Mouse (Mus musculus) C2C12 (cell line): ENCODE results near the gene Cenpu.

Source experiments
- CTCF ChIP-seq: IDR thresholded peaks from one replicate; pipeline ENCODE4 v1.5.1; 2011; ENCODE audit not compliant: control insufficient read depth, insufficient read depth, insufficient read length
- MYOD1 ChIP-seq: IDR thresholded peaks from one replicate; pipeline ENCODE4 v1.6.1; 2011; ENCODE audit warnings: low read depth; ENCODE audit not compliant: control insufficient read depth, insufficient read length
- MYOG ChIP-seq: IDR thresholded peaks from one replicate; pipeline ENCODE4 v1.6.1; 2011; ENCODE audit not compliant: control insufficient read depth, insufficient read length; ENCODE audit errors: extremely low read depth
- USF1 ChIP-seq: IDR thresholded peaks from one replicate; pipeline ENCODE4 v1.6.1; 2011; ENCODE audit warnings: low read depth, mild to moderate bottlenecking, control low read depth, moderate library complexity

DNA sequence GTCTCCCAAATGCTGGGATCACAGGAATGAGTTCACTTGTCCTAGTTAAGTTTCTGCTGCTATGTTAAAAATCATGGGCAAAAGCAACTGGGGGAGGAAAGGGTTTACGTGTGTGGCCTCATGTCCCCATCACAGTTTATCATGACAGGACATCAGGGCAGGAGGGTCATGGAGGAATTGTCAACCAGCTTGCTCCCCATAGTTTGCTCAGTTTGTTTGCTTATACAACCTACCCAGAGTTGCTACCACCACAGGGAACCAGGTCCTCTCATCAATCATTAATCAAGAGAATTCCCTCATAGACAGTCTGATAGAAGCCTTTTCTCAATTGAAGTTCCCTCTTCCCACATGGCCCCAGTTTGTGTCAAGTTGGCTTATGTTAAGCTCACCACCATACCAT is 37.8 kb upstream of the Cenpu start:
- no peak for TF ChIP-seq MYOD1
- TF ChIP-seq CTCF: no peak
- no peak for TF ChIP-seq USF1
- TF ChIP-seq MYOG: no peak
